Mouse (Mus musculus) lung, postnatal 0 days (tissue): ENCODE data around the gene Olfr1100.

Experiments used
- CTCF ChIP-seq: IDR thresholded peaks from 2 replicates; pipeline ENCODE4 v1.5.1; 2016; ENCODE audit warnings: antibody characterized with exemption, mild to moderate bottlenecking
- EP300 ChIP-seq: IDR thresholded peaks from 2 replicates; pipeline ENCODE4 v1.6.1; 2016; ENCODE audit warnings: antibody characterized with exemption, mild to moderate bottlenecking, control low read depth

GRCm38 (mm10) chr2:86998098-86998497, 18.3 kb upstream of the Olfr1100 start, which contains the start of gene Olfr1102:
- TF ChIP-seq CTCF (no peak), EP300 (no peak)
